Mouse (Mus musculus): ENCODE data around the gene Olfr524. TPM values are rescaled to one million over a fixed set of nuclear protein-coding genes. Genes with fewer than 3 reads are reported as not detected.
A peak's percentile ranks its signal among the peaks of the same experiment; 100 is the strongest.

The Olfr524 gene
- polyA plus RNA-seq, 1 experiment from 2014 or later: not detected

DNA sequence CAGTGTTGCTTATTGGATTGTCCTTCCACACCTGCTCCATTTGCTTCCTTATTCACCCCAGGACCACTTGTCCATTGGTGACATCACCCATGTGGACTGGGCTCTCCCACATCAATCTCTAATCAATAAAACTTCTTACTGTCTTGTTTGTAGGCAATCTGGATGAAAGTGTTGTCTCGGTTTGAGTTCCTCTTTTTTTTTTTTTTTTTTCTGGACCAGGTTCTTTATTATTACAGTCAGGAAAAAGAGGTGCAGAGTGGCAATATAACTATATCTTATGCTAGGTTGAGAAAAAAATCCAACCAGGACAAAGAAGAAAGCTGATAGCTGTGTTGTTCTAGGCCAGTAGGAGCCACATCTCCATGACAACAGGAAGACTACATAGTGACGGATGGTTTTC, 25.1 kb downstream of the Olfr524 start:
- Histone ChIP-seq H3K9ac (no peak overlapping the region), H3K4me1 (no peaks in the 10 kb centered on the region), H3K27me3 (replicated peaks) (no peaks in the 10 kb centered on the region; the same call in 1 of the 2 replicates), H3K27ac (no peak overlapping the region), H3K4me2 (no peak overlapping the region), H3K9me3 (replicated peaks) (no peaks in the 10 kb centered on the region), H3K4me3 (no peak overlapping the region), H3K36me3 (no peaks in the 10 kb centered on the region)
- 44% methylated on average over 2 of the region's 2 CpGs for WGBS (ENCODE audit: insufficient replicate concordance)
- ATAC-seq: no peak

DNA sequence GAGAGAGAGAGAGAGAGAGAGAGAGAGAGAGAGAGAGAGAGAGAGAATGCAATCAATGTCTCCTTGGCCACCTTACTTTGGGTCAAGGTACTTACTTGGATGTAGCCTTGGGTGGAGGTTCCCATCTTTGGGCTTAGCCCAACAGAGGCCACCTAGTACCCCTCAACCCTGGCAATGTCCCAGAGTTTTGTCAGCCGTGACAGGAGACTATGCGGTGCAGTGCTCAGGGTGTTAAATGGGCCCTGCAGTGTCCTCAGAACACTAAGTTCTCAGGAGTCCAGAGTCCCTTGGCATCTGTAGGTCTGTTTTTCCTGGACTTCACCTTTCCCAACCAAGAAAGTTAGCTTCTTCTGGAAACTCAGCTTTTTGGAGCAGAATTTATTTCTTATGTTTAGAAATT, 26.6 kb downstream of the Olfr524 start:
- H3K9me3 ChIP-seq (replicated peaks): no peaks in the 10 kb centered on the region
- no peaks in the 10 kb centered on the region for H3K4me1 ChIP-seq
- no peak overlapping the region for H3K4me2 ChIP-seq
- H3K27ac ChIP-seq: no peak overlapping the region
- no peak for ATAC-seq
- H3K36me3 ChIP-seq: no peaks in the 10 kb centered on the region
- no peak overlapping the region for H3K9ac ChIP-seq
- no peak overlapping the region for H3K4me3 ChIP-seq
- 79% methylated on average over 2 of the region's 2 CpGs for WGBS (ENCODE audit: insufficient replicate concordance)
- no peaks in the 10 kb centered on the region for H3K27me3 ChIP-seq (replicated peaks)

DNA sequence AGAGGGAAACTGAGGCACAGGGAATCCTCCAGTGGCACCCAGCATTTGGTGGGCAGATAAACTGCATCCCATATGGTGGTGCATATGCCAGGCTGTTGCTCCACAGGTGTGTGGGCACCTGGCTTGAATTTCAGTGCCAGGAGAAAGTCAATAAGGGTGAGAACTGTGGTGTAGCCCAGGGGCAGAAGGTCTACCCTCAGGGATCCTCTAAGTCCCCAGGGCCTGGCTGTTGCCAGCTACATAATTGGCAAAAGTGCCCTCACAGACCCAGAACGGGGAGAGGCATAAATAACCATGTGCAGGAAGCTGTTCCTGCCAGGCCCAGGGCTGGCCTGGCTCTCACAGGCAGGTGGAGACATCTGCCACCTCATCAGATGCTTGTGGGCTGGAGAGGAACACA, 32.8 kb downstream of the Olfr524 start, which contains the start of gene Olfr523:
TSS of gene Olfr523 (plus strand) at position 282 of the 400 bp plus-strand sequence.
- no peak within 1 kb of the TSS for H3K27ac ChIP-seq
- H3K27me3 ChIP-seq (replicated peaks): no peaks in the 10 kb centered on the region
- no peak within 1 kb of the TSS for H3K4me2 ChIP-seq
- no peaks in the 10 kb centered on the region for H3K4me1 ChIP-seq
- 39% methylated on average over 1 of the region's 1 CpGs for WGBS (ENCODE audit: insufficient replicate concordance)
- H3K4me3 ChIP-seq: no peak within 1 kb of the TSS
- H3K9ac ChIP-seq: no peak within 1 kb of the TSS
- H3K9me3 ChIP-seq (replicated peaks): no peaks in the 10 kb centered on the region
- ATAC-seq: no peak
- H3K36me3 ChIP-seq: no peaks in the 10 kb centered on the region

DNA sequence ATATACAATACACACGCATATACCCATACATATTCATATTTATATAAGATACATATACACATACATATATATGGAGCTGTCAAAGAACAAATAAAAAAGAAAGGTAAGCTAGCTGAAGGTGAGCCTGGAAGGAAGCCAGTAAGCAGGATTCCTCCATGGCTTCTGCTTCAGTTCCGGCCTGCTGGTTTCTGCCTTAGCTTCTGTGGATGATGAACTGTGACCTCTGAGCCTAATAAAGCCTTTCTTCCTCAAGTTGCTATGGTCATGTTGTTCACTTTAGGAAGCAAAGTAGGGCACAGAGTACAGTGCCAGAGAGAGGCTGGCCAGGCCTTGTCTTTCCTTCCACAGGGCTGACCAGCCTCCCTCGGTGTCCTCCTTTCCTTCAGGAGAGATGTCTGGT, 34.9 kb downstream of the Olfr524 start:
- Histone ChIP-seq H3K27me3 (replicated peaks) (no peaks in the 10 kb centered on the region), H3K9me3 (replicated peaks) (no peaks in the 10 kb centered on the region), H3K27ac (no peak overlapping the region), H3K4me1 (no peaks in the 10 kb centered on the region), H3K4me2 (no peak overlapping the region), H3K9ac (no peak overlapping the region), H3K4me3 (no peak overlapping the region), H3K36me3 (no peaks in the 10 kb centered on the region)
- WGBS (ENCODE audit: insufficient replicate concordance): 80% methylated on average over 3 of the region's 3 CpGs
- no peak for ATAC-seq

DNA sequence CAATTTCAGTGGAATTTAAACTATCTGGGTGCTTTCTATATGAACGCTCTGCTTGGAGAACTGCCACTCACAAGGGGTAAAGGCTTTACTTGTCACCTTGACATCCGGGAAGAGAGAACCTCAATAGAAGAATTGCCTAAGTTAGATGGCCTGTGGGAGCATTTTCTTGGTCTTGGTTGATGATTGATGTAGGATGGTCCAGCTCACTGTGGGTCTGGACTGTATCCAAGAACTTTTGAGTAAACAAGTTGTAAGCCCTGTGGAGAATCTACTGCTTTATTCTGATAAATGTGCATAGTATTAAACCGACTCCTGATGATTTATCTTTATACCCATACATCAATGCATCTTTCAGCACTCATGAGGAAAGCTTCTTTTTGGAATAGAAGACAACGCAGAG, 36.4 kb downstream of the Olfr524 start:
- Histone ChIP-seq H3K4me2 (no peak overlapping the region), H3K4me1 (no peaks in the 10 kb centered on the region), H3K36me3 (no peaks in the 10 kb centered on the region), H3K27me3 (replicated peaks) (no peaks in the 10 kb centered on the region), H3K4me3 (no peak overlapping the region), H3K9ac (no peak overlapping the region), H3K27ac (no peak overlapping the region), H3K9me3 (replicated peaks) (no peaks in the 10 kb centered on the region)
- WGBS (ENCODE audit: insufficient replicate concordance): 65% methylated on average over 4 of the region's 4 CpGs
- ATAC-seq: no peak

DNA sequence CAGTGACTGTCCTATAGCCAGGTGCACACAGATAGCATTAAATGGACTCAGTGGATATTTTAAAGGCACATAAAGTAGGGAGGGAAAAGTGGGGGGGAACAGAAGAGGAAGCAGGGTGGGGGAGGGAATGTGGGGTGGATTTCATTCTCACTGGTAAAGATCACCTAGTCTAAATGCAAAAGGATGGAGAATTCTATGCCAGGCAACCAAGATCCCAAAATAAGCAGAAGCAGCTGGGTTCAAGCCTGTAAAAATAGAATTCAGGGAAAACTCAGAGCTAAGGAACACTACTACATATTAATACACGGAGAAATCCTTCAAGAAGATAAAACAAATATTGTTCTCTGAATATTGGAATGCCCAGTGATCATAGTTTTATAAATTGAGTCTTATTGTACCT, 37.8 kb downstream of the Olfr524 start:
- Histone ChIP-seq H3K9me3 (replicated peaks) (no peaks in the 10 kb centered on the region), H3K36me3 (no peaks in the 10 kb centered on the region), H3K27ac (no peak overlapping the region), H3K4me3 (no peak overlapping the region), H3K4me2 (no peak overlapping the region), H3K27me3 (replicated peaks) (no peaks in the 10 kb centered on the region), H3K4me1 (no peaks in the 10 kb centered on the region), H3K9ac (no peak overlapping the region)
- ATAC-seq: no peak
- WGBS (ENCODE audit: insufficient replicate concordance): 54% methylated on average over 1 of the region's 1 CpGs

DNA sequence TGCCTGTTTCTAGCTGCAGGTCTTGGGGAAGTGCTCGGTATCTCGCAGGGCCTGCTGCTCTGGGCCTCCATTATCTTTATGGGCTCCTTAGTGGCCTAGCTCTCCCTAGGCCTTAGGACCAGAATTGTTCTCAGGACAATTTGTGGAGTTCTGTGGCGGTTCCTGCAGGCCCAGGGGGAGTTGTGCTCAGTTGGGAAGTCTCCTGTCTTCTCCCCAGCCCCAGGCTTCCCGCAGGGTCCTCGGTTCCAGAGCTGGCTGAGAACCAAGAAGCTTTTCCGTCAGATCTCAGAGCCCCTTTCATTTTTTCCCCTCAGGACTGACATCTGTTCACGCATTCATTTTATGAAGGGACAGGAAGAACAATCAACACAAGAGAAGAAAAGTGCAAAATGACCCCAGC, 41.1 kb downstream of the Olfr524 start, which contains the start of gene Olfr522:
TSS of gene Olfr522 (minus strand) at position 101 of the 400 bp plus-strand sequence.
- WGBS (ENCODE audit: insufficient replicate concordance): 54% methylated on average over 7 of the region's 7 CpGs

DNA sequence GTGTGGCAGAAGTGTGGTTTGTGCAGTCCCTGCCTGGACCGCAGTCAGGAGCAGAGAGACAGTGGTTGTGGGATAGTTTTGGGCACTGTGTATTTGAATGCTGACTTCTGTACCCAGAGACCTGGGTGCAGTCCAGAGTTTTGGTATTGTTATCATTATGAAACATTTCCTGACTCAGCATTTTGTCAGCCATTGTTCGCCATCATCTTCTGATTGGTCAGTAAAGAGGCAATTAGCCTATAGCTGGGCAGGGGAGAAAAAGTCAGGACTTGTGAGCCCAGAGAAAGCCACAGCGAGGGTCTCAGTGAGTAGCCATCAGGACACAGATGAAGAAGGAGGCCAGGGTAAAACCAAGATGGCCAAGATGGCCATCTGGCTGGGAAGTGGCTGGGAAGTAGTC, 45.4 kb downstream of the Olfr524 start:
- no peak overlapping the region for H3K4me2 ChIP-seq
- ATAC-seq: no peak

More for the DNA sequence above, 41.1 kb downstream of the Olfr524 start, which contains the start of gene Olfr522:
- Histone ChIP-seq H3K27ac (no peak within 1 kb of the TSS), H3K4me3 (no peak within 1 kb of the TSS), H3K36me3 (no peaks in the 10 kb centered on the region), H3K4me2 (no peak within 1 kb of the TSS), H3K27me3 (replicated peaks) (no peaks in the 10 kb centered on the region), H3K4me1 (no peaks in the 10 kb centered on the region), H3K9me3 (replicated peaks) (no peaks in the 10 kb centered on the region), H3K9ac (no peak within 1 kb of the TSS)
- no peak for ATAC-seq

DNA sequence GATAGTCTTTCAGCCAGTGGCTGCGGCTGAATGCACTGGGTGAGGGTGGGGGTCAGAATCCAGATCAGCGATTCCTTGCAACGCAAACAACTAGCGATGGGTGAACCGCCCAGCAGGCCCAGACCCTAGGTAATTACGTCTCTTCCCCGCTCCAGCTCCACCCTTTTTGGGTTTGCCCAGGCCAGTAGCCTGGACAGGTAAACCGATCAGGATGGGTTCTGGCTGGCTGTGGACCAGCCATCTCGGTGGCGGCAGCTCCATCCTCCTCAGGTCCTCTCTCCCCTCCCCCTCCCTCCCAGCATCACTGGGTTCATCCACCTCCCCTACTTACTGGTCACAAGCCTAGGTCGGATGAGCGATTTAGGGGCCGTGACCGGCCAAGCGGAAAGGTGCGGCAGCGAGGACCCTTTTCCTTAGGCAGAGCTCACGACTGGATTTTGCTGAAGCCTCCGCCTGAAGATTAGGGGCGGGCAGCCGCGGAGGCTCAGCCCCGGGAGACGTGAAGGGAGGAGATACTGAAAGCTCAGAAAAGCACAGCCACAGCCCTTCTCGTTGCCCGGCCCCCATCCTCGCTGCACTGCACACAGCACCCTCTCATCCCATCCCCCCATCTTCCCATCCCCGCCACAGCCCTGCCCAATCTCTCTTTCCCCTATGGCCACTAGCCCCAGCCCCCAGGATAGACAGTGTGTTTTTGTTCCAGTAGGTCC, 51.4 kb downstream of the Olfr524 start, which contains the start of gene Sprn:
TSS of gene Sprn (minus strand) at position 660 of the 710 bp plus-strand sequence.
- no peaks in the 10 kb centered on the region for H3K9me3 ChIP-seq (replicated peaks)
- peak within 1 kb of the TSS; percentile 10 for H3K4me2 ChIP-seq
- H3K27me3 ChIP-seq (replicated peaks): peaks cover 62% of the 10 kb centered on the region
- no peak within 1 kb of the TSS for H3K27ac ChIP-seq
- WGBS (ENCODE audit: insufficient replicate concordance): 9% methylated on average over 27 of the region's 28 CpGs
- H3K4me1 ChIP-seq: no peaks in the 10 kb centered on the region
- ATAC-seq: no peak
- no peaks in the 10 kb centered on the region; the same call in none of the 2 replicates for H3K36me3 ChIP-seq
- H3K9ac ChIP-seq: no peak within 1 kb of the TSS
- no peak within 1 kb of the TSS for H3K4me3 ChIP-seq

More for the DNA sequence above, 45.4 kb downstream of the Olfr524 start:
- Histone ChIP-seq H3K27me3 (replicated peaks) (peaks cover 22% of the 10 kb centered on the region), H3K4me3 (no peak overlapping the region), H3K36me3 (no peaks in the 10 kb centered on the region), H3K27ac (no peak overlapping the region), H3K4me1 (no peaks in the 10 kb centered on the region), H3K9me3 (replicated peaks) (no peaks in the 10 kb centered on the region), H3K9ac (no peak overlapping the region)
- 58% methylated on average over 3 of the region's 3 CpGs for WGBS (ENCODE audit: insufficient replicate concordance)

DNA sequence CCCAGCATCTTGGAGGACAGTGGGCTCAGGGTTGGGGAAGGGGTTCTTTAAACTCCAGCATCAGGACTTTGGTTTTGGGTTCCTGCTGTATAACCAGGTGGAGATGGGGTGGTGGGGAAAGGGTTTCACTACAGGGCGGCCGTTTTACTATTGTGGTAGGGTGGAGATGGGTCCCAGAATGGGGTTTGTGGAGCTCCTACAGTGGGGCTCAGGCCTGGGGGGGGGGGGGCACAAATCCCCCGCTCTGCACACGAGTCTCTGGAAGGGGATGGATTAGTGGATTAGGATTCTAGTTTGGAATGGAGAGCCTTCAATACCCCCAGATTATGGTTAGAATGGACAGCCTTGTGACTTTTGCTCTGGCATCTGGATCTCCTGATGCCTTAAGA, 51.9 kb downstream of the Olfr524 start:
- Histone ChIP-seq H3K36me3 (no peaks in the 10 kb centered on the region; the same call in none of the 2 replicates), H3K27me3 (replicated peaks) (peaks cover 62% of the 10 kb centered on the region), H3K9ac (no peak overlapping the region), H3K27ac (no peak overlapping the region), H3K4me2 (peak overlapping the region; percentile 10; the same call in 1 of the 2 replicates), H3K9me3 (replicated peaks) (no peaks in the 10 kb centered on the region), H3K4me3 (no peak overlapping the region), H3K4me1 (no peaks in the 10 kb centered on the region)
- WGBS (ENCODE audit: insufficient replicate concordance): 18% methylated on average over 4 of the region's 4 CpGs
- no peak for ATAC-seq

DNA sequence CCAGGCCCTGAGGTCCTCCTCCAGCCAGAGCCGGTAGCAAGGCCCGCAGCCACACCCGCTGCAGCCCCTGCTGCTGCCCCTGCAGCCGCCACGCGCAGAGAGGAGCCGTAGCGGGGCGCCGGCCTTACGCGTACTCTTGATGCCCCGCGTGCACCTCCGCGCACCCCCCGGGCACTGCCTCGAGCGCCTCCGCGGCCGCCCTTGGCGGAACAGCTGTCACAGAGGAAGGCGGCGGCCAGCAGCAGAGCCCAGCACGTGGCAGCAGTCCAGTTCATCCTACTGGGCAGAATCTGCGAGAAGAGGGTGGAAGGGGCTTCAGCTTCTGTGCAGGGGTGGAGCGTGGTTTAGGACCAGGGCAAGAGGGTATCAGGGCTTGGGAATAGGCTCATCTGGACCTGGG, 52.4 kb downstream of the Olfr524 start:
- no peaks in the 10 kb centered on the region; the same call in none of the 2 replicates for H3K36me3 ChIP-seq
- no peaks in the 10 kb centered on the region for H3K4me1 ChIP-seq
- ATAC-seq: no peak
- no peak overlapping the region for H3K9ac ChIP-seq
- 0 out of 2 replicates have a peak overlapping the region, but pooled peaks have one; percentile 19 for H3K4me2 ChIP-seq
- no peaks in the 10 kb centered on the region for H3K9me3 ChIP-seq (replicated peaks)
- H3K27me3 ChIP-seq (replicated peaks): peaks cover 58% of the 10 kb centered on the region
- 15% methylated on average over 28 of the region's 28 CpGs for WGBS (ENCODE audit: insufficient replicate concordance)
- no peak overlapping the region for H3K4me3 ChIP-seq
- no peak overlapping the region for H3K27ac ChIP-seq
